ENCODE assay signal across 21 mouse cellular contexts in the genomic region with DNA sequence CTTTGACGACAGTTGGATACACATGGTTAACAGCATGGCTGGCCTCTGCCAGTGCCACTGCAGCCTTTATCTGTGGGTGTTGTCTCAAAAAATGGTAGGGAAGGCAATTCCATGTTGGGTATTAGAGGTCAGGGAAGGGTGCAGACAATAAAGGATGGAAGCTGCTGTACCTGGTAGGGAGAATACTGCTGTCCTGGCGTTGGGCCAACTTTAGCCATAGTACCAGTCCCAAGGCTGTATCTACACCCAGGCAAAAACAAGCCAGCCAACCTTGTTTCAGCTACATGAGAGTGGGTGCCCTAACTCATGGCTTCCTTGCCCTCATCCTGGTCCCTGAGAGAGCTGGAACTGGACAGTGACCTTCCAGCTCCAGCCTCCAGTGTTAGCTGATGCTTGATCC.
"Had no signal": no experiment of that assay in that cellular context is flagged by ENCODE, and none has a peak within 500 bp of the region (broad histone marks: within the 10 kb centered on the region; RNA-seq: fewer than 3 reads in every experiment).

No protein-coding gene starts in this region.

- H3K36me3 ChIP-seq: heart, embryonic 10.5 days; heart, embryonic 12.5 days; hindbrain, embryonic 13.5 days; hindbrain, embryonic 15.5 days; limb, embryonic 13.5 days; limb, embryonic 15.5 days; liver, embryonic 12.5 days had no signal

- H3K9ac ChIP-seq: heart, embryonic 12.5 days; hindbrain, embryonic 13.5 days; hindbrain, embryonic 15.5 days; limb, embryonic 13.5 days; limb, embryonic 15.5 days; liver, embryonic 12.5 days had no signal

- DNase-seq: gastrocnemius, postnatal 14 days; gastrocnemius, postnatal 36 days; heart, adult 18-20 months; heart, postnatal 14 days; heart, postnatal 36 days; kidney, adult 11 months; kidney, adult 2 months; kidney, adult 9 months; kidney, postnatal 14 days; layer of hippocampus, adult 9-11 months; layer of hippocampus, postnatal 36 days; left cerebral cortex, postnatal 4 days had no signal

- H3K4me1 ChIP-seq: heart, embryonic 12.5 days had no signal

- H3K4me2 ChIP-seq: heart, embryonic 12.5 days; hindbrain, embryonic 13.5 days; hindbrain, embryonic 15.5 days; limb, embryonic 13.5 days; limb, embryonic 15.5 days; liver, embryonic 12.5 days had no signal

- ATAC-seq: hindbrain, postnatal 0 days; intestine, embryonic 16.5 days; liver, embryonic 12.5 days had no signal

- H3K27ac ChIP-seq: heart, embryonic 10.5 days; hindbrain, embryonic 13.5 days; hindbrain, embryonic 15.5 days; hindbrain, postnatal 0 days; limb, embryonic 13.5 days; limb, embryonic 15.5 days; liver, embryonic 12.5 days had no signal

- H3K4me3 ChIP-seq: heart, embryonic 10.5 days; heart, embryonic 12.5 days; hindbrain, embryonic 13.5 days; hindbrain, embryonic 15.5 days; limb, embryonic 13.5 days; limb, embryonic 15.5 days; liver, embryonic 12.5 days had no signal

- H3K27me3 ChIP-seq: heart, embryonic 12.5 days; hindbrain, embryonic 13.5 days; hindbrain, embryonic 15.5 days; limb, embryonic 13.5 days; limb, embryonic 15.5 days; liver, embryonic 12.5 days had no signal

- H3K9me3 ChIP-seq: heart, embryonic 10.5 days; heart, embryonic 12.5 days; hindbrain, embryonic 13.5 days; hindbrain, embryonic 15.5 days; limb, embryonic 13.5 days; limb, embryonic 15.5 days; liver, embryonic 12.5 days had no signal
